Mouse (Mus musculus) liver, postnatal 0 days (tissue): ENCODE results near the gene Nup98.

ENCODE experiments used
- CTCF ChIP-seq: sonication (generic); IDR thresholded peaks from 2 replicates; pipeline ENCODE4 v1.5.1; 2016; ENCODE audit warnings: antibody characterized with exemption, low read depth
- EP300 ChIP-seq: IDR thresholded peaks from 2 replicates; pipeline ENCODE4 v1.6.1; 2016; ENCODE audit warnings: antibody characterized with exemption, low read depth, mild to moderate bottlenecking

DNA sequence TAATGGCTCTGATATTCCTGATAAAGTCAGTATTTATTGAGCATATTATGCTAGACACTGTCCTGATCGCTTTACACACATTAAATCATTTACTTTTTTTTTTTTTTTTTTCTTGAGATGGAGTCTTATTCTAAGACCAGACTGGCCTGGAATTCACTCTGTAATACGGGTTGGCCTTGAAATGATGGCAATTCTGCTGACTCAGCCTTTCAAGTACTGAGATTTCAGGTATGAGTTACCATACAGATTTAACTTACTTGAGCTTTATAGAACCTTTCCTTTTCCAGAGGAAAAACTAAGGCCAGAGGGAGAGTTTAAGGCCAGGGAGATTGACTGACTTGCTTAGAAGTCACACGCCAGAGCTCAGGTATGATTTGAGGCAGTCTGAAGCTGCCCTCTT is 46.7 kb upstream of the Nup98 start:
- TF ChIP-seq CTCF (no peak), EP300 (no peak)
